In the genomic region with DNA sequence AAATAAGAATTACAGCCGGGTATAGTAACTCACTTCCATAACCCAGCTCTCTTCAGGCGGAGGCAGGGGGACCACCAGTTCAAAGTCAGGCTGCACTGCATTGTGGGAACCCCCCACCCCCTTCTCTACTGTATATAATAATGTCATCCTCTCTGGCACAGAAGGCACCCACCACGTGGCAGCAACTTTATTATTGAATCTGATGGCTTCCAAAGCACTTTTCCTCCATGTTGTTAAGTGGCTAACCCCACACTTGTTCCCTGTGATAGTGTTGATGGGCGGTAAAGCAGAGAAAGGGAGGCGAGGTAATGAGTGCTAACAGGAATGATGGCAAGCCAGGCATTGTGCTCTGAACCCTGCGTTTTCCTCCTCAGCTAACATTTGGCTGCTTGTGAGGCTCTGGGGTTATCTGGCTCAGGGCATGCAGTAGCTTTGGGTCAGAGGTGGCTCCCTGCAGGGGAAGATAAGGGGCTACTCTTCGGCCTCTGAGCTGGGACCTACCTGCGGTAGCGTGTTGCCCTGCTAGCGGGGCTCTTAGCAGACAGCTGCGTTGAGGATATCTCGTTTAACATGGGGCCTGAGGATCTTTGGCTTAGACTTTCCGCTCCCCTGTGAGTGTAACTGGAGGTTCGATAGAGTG, we compare ENCODE assay signal across 10 mouse cellular contexts. TPM values are rescaled to one million over a fixed set of nuclear protein-coding genes. Genes with fewer than 3 reads are reported as not detected.
A peak's percentile ranks its signal among the peaks of the same experiment; 100 is the strongest.
DNase-seq lines count a peak whose midpoint lies in the region; ATAC-seq lines count a peak whose summit lies in the region.
"Had no signal": no experiment of that assay in that cellular context is flagged by ENCODE, and none has a peak within 500 bp of the region (broad histone marks: within the 10 kb centered on the region; RNA-seq: fewer than 3 reads in every experiment).

No protein-coding gene starts in this region.

- H3K4me2 ChIP-seq in heart, embryonic 15.5 days: peak overlapping the region; percentile 70
- peak overlapping the region; percentile 94 for H3K4me2 ChIP-seq in embryonic facial prominence, embryonic 14.5 days (ENCODE audit: low read depth, low read length)
- H3K4me2 ChIP-seq in neural tube, embryonic 12.5 days (replicated peaks): peak overlapping the region; percentile 94

- H3K9me3 ChIP-seq in heart, embryonic 15.5 days (replicated peaks): no peaks in the 10 kb centered on the region
- no peaks in the 10 kb centered on the region for H3K9me3 ChIP-seq in embryonic facial prominence, embryonic 14.5 days (ENCODE audit: control insufficient read depth, low read length)
- no peaks in the 10 kb centered on the region for H3K9me3 ChIP-seq in limb, embryonic 10.5 days (replicated peaks)
- H3K9me3 ChIP-seq in neural tube, embryonic 12.5 days: no peaks in the 10 kb centered on the region

- 33% methylated on average over 14 of the region's 14 CpGs for whole genome bisulfite sequencing in heart, embryonic 15.5 days
- 68% methylated on average over 14 of the region's 14 CpGs for WGBS in embryonic facial prominence, embryonic 14.5 days
- WGBS in limb, embryonic 10.5 days: 79% methylated on average over 14 of the region's 14 CpGs
- WGBS in neural tube, embryonic 12.5 days: 81% methylated on average over 14 of the region's 14 CpGs

- no peak for DNase-seq in heart, adult 9 months (ENCODE audit: low spot score in 2 of 2)
- no peak for DNase-seq in embryonic facial prominence, embryonic 14.5 days (ENCODE audit: low spot score)
- DNase-seq in limb, embryonic 10.5 days (ENCODE audit: low spot score): no peak
- DNase-seq in left cerebral cortex, adult 18-20 months (ENCODE audit: low spot score in 2 of 2): no peak
- DNase-seq: cerebellum, adult 11-12 months; left cerebral cortex, postnatal 4 days had no signal

- ATAC-seq in heart, embryonic 15.5 days (replicated peaks; ENCODE audit: insufficient number of reproducible peaks, insufficient read depth, low FRiP score, low read depth): no peak
- no peak for ATAC-seq in embryonic facial prominence, embryonic 14.5 days (ENCODE audit: low read depth)
- ATAC-seq in neural tube, embryonic 12.5 days (ENCODE audit: low FRiP score, low read depth): no peak
- no peak for ATAC-seq in frontal cortex, adult (ENCODE audit: low TSS enrichment)
- ATAC-seq in activated CD4-positive, CD25-positive, alpha-beta regulatory T cell, adult 4 months: no peak

- H3K9ac ChIP-seq in heart, embryonic 15.5 days: peak overlapping the region; percentile 88
- H3K9ac ChIP-seq in embryonic facial prominence, embryonic 14.5 days (ENCODE audit: low read depth, low read length): peak overlapping the region; percentile 84
- H3K9ac ChIP-seq in neural tube, embryonic 12.5 days: peak overlapping the region; percentile 86; the same call in 1 of the 2 replicates

- H3K4me3 ChIP-seq in heart, embryonic 15.5 days: peak overlapping the region; percentile 87
- peak overlapping the region; percentile 87 for H3K4me3 ChIP-seq in embryonic facial prominence, embryonic 14.5 days (ENCODE audit: low read depth, low read length)
- peak overlapping the region; percentile 82 for H3K4me3 ChIP-seq in limb, embryonic 10.5 days
- peak overlapping the region; percentile 85; the same call in 1 of the 2 replicates for H3K4me3 ChIP-seq in neural tube, embryonic 12.5 days

- peaks cover 42% of the 10 kb centered on the region for H3K4me1 ChIP-seq in heart, embryonic 15.5 days (replicated peaks)
- H3K4me1 ChIP-seq in embryonic facial prominence, embryonic 14.5 days (ENCODE audit: control insufficient read depth, insufficient read depth, low read length): peaks cover 17% of the 10 kb centered on the region
- peaks cover 55% of the 10 kb centered on the region for H3K4me1 ChIP-seq in limb, embryonic 10.5 days
- peaks cover 30% of the 10 kb centered on the region for H3K4me1 ChIP-seq in neural tube, embryonic 12.5 days

- no peaks in the 10 kb centered on the region for H3K27me3 ChIP-seq in heart, embryonic 15.5 days
- H3K27me3 ChIP-seq in embryonic facial prominence, embryonic 14.5 days (replicated peaks; ENCODE audit: control insufficient read depth, insufficient read depth, low read length): no peaks in the 10 kb centered on the region
- H3K27me3 ChIP-seq in limb, embryonic 10.5 days (ENCODE audit: low read depth, poor library complexity, severe bottlenecking): no peaks in the 10 kb centered on the region
- no peaks in the 10 kb centered on the region for H3K27me3 ChIP-seq in neural tube, embryonic 12.5 days (replicated peaks)

- peaks cover 11% of the 10 kb centered on the region for H3K36me3 ChIP-seq in heart, embryonic 15.5 days
- peaks cover 14% of the 10 kb centered on the region for H3K36me3 ChIP-seq in embryonic facial prominence, embryonic 14.5 days (ENCODE audit: control insufficient read depth, insufficient read depth, low read length)
- peaks cover 34% of the 10 kb centered on the region for H3K36me3 ChIP-seq in limb, embryonic 10.5 days
- H3K36me3 ChIP-seq in neural tube, embryonic 12.5 days: peaks cover 10% of the 10 kb centered on the region

- H3K27ac ChIP-seq in heart, embryonic 15.5 days: no peak overlapping the region
- H3K27ac ChIP-seq in embryonic facial prominence, embryonic 14.5 days (replicated peaks; ENCODE audit: low read depth, low read length): no peak overlapping the region
- 0 out of 2 replicates have a peak overlapping the region, but pooled peaks have one; percentile 10 for H3K27ac ChIP-seq in limb, embryonic 10.5 days
- no peak overlapping the region for H3K27ac ChIP-seq in neural tube, embryonic 12.5 days

RNA-seq across cellular contexts. Expression of a gene that starts 1.8 kb away (rescaled TPM):
- polyA plus RNA-seq in heart, embryonic 15.5 days (2015; fragmentation: Nextera tagmentation; extraction: Ambion mirVana): 155 and 163 TPM in 2 replicates
- polyA plus RNA-seq in embryonic facial prominence, embryonic 14.5 days (2014; fragmentation: Nextera tagmentation; extraction: Ambion mirVana): 183 and 186 TPM in 2 replicates
- polyA plus RNA-seq in limb, embryonic 10.5 days (2016; fragmentation: Nextera tagmentation; extraction: Ambion mirVana): 215 and 255 TPM in 2 replicates
- 184 and 189 TPM in 2 replicates for polyA plus RNA-seq in neural tube, embryonic 12.5 days (2016; fragmentation: Nextera tagmentation; extraction: Ambion mirVana)
- 10 to 100 TPM; 45.1 to 48.5 TPM for total RNA-seq in left cerebral cortex, adult 18-20 months (2021)
- 1 to 10 TPM; 6.5 to 7.7 TPM for polyA plus RNA-seq in activated CD4-positive, CD25-positive, alpha-beta regulatory T cell, adult 4 months (2017; shearing (Covaris generic))

RNA-seq across cellular contexts. Expression of a gene that starts 24.6 kb away (rescaled TPM):
- polyA plus RNA-seq in heart, embryonic 15.5 days (2015; fragmentation: Nextera tagmentation; extraction: Ambion mirVana): 1.6 and 2.0 TPM in 2 replicates
- 1.8 and 3.0 TPM in 2 replicates for polyA plus RNA-seq in embryonic facial prominence, embryonic 14.5 days (2014; fragmentation: Nextera tagmentation; extraction: Ambion mirVana)
- 0.09 and 0.25 TPM in 2 replicates for polyA plus RNA-seq in limb, embryonic 10.5 days (2016; fragmentation: Nextera tagmentation; extraction: Ambion mirVana)
- polyA plus RNA-seq in neural tube, embryonic 12.5 days (2016; fragmentation: Nextera tagmentation; extraction: Ambion mirVana): 0.06 and 0.17 TPM in 2 replicates
- 1 to 10 TPM; 1.8 to 2.3 TPM for total RNA-seq in left cerebral cortex, adult 18-20 months (2021)
- 1 to 10 TPM; 4.1 to 5.4 TPM for polyA plus RNA-seq in activated CD4-positive, CD25-positive, alpha-beta regulatory T cell, adult 4 months (2017; shearing (Covaris generic))

Comparison
In these comparisons a context has a peak if more than half of its experiments do, and no peak if none do; other contexts are left out.
1. RNA of a gene that starts 1.8 kb away (polyA plus RNA-seq): 215 to 255 TPM in limb, embryonic 10.5 days, 184 to 189 TPM in neural tube, embryonic 12.5 days, 183 to 186 TPM in embryonic facial prominence, embryonic 14.5 days and 155 to 163 TPM in heart, embryonic 15.5 days; 6.5 to 7.7 TPM in activated CD4-positive, CD25-positive, alpha-beta regulatory T cell, adult 4 months; every median in the first group is over 10 times any median in the second.
2. Peak in every context shown above with its lines, with median percentiles within 50 percentile points of each other: H3K4me2 ChIP-seq, H3K4me3 ChIP-seq and H3K9ac ChIP-seq.